17 mouse cellular contexts compared by ENCODE assay signal in the genomic region with DNA sequence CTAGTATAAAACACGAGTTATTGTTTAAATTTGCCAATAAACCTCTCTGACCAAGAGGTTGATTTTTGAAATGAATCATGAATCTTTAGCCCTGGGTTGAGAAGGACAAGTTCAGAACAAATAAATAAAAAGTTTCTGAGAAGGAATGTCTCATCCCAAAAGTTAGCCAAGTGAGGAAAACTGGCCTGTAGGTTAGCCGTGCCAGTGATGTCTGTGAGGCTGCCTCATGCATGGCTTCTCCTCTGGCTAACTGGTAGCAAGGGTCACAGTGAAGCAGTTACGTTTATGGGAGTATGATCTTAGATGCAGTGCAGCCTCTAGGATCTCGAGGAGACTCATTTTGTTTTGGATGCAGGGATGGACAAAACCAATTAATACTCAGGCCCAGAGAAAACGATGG.
"Had no signal": no experiment of that assay in that cellular context is flagged by ENCODE, and none has a peak within 500 bp of the region (broad histone marks: within the 10 kb centered on the region; RNA-seq: fewer than 3 reads in every experiment).

No protein-coding gene starts in this region.

- H3K4me3 ChIP-seq: midbrain, embryonic 12.5 days; myocyte; neural tube, embryonic 13.5 days; neural tube, embryonic 15.5 days had no signal

- H3K9ac ChIP-seq: lung, embryonic 14.5 days; midbrain, embryonic 12.5 days; neural tube, embryonic 13.5 days; neural tube, embryonic 15.5 days had no signal

- H3K36me3 ChIP-seq: midbrain, embryonic 12.5 days; neural tube, embryonic 13.5 days; neural tube, embryonic 15.5 days had no signal

- H3K4me1 ChIP-seq: neural tube, embryonic 13.5 days; neural tube, embryonic 15.5 days had no signal

- H3K9me3 ChIP-seq: midbrain, embryonic 12.5 days; neural tube, embryonic 13.5 days; neural tube, embryonic 15.5 days had no signal

- H3K27ac ChIP-seq: midbrain, embryonic 12.5 days; neural tube, embryonic 13.5 days; neural tube, embryonic 15.5 days had no signal

- H3K4me2 ChIP-seq: lung, embryonic 14.5 days; midbrain, embryonic 12.5 days; neural tube, embryonic 13.5 days; neural tube, embryonic 15.5 days had no signal

- DNase-seq: lung, adult 18-20 months; lung, embryonic 14.5 days; lung, postnatal 10 days; lung, postnatal 4 days; retina, postnatal 1 day; right cerebral cortex, adult 18-20 months; right cerebral cortex, postnatal 25 days; right cerebral cortex, postnatal 4 days; spleen, adult 18-20 months; thymus, adult 18-20 months; thymus, postnatal 14 days; thymus, postnatal 36 days had no signal

- H3K27me3 ChIP-seq: midbrain, embryonic 12.5 days; neural tube, embryonic 13.5 days; neural tube, embryonic 15.5 days had no signal

- ATAC-seq: midbrain, embryonic 16.5 days had no signal
